Mouse (Mus musculus) cerebellum, adult 11 months (tissue): ENCODE measurements around the gene Asb4.

Experiments
- DNase-seq: peaks from one replicate; pipeline ENCODE4 v3.0.0; 2022

Asb4 gene

GRCm38 (mm10) chr6:5396797-5397196 is 13.6 kb downstream of the Asb4 start:
- DNase-seq: no peak

- no peak for DNase-seq
Observed at GRCm38 (mm10) chr6:5401394-5401793, 18.2 kb downstream of the Asb4 start.

GRCm38 (mm10) chr6:5403095-5403815 is 20.1 kb downstream of the Asb4 start:
- no peak for DNase-seq

GRCm38 (mm10) chr6:5404016-5404415 is 20.8 kb downstream of the Asb4 start:
- DNase-seq: no peak

- no peak for DNase-seq
Observed at GRCm38 (mm10) chr6:5408451-5409177, 25.4 kb downstream of the Asb4 start.

- no peak for DNase-seq
Observed at GRCm38 (mm10) chr6:5409676-5410075, 26.5 kb downstream of the Asb4 start.

- DNase-seq: peak; percentile 4
Observed at GRCm38 (mm10) chr6:5410697-5411391, 27.7 kb downstream of the Asb4 start.

GRCm38 (mm10) chr6:5413282-5413681 is 30.1 kb downstream of the Asb4 start:
- DNase-seq: no peak

GRCm38 (mm10) chr6:5421442-5421841 is 38.3 kb downstream of the Asb4 start:
- no peak for DNase-seq

- no peak for DNase-seq
Observed at GRCm38 (mm10) chr6:5422386-5422785, 39.2 kb downstream of the Asb4 start.

- DNase-seq: no peak
Observed at GRCm38 (mm10) chr6:5423594-5423993, 40.4 kb downstream of the Asb4 start.

- DNase-seq: no peak
Observed at GRCm38 (mm10) chr6:5427033-5427432, 43.8 kb downstream of the Asb4 start.

GRCm38 (mm10) chr6:5429562-5429961 is 46.4 kb downstream of the Asb4 start:
- DNase-seq: no peak

- no peak for DNase-seq
Observed at GRCm38 (mm10) chr6:5429982-5430550, 46.9 kb downstream of the Asb4 start.

- no peak for DNase-seq
Observed at GRCm38 (mm10) chr6:5433887-5434286, 50.7 kb downstream of the Asb4 start.

- no peak for DNase-seq
Observed at GRCm38 (mm10) chr6:5437757-5438156, 54.6 kb downstream of the Asb4 start.

GRCm38 (mm10) chr6:5441221-5441620 is 58.0 kb downstream of the Asb4 start:
- DNase-seq: no peak

GRCm38 (mm10) chr6:5442316-5443085 is 59.3 kb downstream of the Asb4 start:
- no peak for DNase-seq

- DNase-seq: no peak
Observed at GRCm38 (mm10) chr6:5443104-5443863, 60.1 kb downstream of the Asb4 start.

GRCm38 (mm10) chr6:5444331-5444898 is 61.2 kb downstream of the Asb4 start:
- no peak for DNase-seq

GRCm38 (mm10) chr6:5447013-5447412 is 63.8 kb downstream of the Asb4 start:
- no peak for DNase-seq

- DNase-seq: no peak
Observed at GRCm38 (mm10) chr6:5447546-5447945, 64.4 kb downstream of the Asb4 start.
